Mouse (Mus musculus): ENCODE results near the gene Ncor2.

The Ncor2 gene

DNA sequence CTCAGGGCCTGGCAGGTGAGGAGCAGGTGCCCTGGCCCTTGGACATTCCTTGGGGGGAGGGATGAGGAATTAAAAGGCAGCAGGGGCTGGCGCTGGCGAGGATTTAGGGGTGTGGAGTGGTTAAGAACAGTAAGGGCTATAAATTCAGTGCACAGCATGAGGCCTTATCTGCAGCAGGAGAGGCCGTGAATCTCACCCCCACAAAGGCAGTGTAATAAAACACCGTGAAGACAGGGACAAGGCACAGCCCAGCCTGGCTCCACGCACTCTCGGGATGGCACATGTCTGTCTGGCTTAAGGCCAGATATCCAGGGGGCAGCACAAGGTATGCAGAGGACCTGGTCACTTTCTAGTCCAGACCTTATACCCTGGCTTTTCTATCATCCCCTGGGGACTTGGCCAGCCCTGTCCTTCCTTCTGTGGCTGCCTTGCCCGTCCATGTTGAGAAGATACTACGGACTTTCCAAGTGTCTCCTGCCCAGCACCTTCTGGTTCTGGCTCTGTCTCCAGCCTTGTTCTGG lies 93.9 kb downstream of the Ncor2 start:
- DNase-seq = no peak

DNA sequence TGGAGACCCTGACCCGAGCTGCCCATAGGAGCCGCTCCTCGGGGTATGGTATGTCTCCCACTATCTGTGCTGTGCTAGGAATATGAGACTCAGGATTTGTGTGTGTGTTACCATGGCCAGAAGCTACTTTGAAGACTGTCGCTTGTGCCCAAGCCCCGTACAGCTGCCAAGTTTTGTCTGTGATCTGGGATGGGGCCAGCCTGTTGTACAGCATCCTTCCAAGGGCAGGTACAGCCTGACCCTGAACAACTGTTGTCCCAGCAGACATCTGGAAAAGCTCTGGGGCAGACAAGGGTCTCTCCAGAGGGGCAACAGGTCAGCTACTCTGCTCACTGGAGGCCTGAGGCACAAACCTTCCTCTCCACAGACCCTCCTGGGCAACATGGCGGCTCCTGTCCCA lies 95.3 kb downstream of the Ncor2 start:
- DNase-seq = no peak

- peak; percentile 68 for DNase-seq
Observed at GRCm38 (mm10) chr5:125081318-125082101, 97.5 kb downstream of the Ncor2 start.

DNA sequence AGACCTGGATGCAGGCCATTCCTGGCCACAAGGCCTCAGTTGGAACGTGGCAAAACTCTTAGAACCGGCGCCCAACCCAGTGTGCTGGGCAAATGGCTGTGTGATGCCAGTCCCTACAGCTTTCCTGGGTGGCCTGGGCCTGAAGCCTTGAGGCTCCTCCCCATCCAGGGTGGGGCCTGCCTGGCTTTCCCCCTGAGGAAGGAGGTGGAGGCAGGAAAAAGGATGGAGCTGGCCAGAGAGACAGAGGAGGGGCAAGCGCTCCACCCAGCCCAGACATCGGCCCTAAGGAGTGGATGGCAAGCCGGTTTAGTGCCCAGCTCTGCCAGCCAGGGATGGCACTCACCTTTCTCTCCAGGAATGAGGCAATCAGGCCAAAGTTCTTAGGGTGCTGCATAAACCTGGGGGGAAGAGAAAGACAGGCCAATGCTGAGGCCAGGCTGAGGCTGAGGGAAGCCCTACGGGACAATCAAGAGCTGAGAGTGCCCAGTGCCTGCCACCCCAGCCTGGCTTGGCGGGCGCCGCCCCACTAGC lies 98.2 kb downstream of the Ncor2 start:
- DNase-seq = no peak

GRCm38 (mm10) chr5:125080352-125080751 lies 98.7 kb downstream of the Ncor2 start:
- DNase-seq = no peak

DNA sequence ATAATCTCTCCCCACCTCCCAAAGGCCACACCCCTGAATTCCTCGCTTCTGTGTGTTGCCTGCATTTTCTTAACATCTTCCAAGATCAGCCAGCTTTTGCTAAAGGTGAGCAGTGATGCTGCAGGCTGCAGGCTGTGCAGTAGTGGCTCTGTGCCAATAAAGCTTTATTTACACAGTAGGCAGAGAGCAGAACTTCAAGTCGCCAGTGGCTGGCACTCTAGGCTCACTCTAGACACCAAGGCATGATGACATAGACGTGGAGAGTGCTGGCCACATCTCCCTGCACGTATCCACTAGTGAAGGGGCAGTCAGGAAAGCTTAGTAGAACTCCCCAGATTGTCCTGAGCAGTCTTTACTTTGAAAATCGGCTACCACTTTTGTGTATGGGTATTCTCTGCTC lies 100.8 kb downstream of the Ncor2 start:
- no peak for DNase-seq

DNA sequence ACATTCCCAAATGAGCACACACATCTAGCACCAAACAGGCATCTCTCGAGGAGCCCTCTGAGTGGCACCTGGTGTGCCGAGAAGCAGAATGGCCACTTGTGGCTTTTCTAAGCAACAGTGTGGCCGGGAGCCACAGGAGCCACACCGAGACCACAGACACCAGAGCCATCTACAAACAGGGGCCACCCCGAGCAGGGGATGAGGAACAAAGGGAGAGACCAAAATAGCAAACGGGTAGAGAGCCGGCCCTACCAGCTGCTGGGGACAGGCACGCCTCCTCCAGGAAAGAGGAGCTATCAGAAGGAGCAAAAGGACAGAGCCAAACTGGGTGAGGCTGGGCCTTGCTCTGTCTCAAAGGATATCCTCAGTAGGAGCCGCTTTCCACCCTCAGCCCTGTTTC lies 102.8 kb downstream of the Ncor2 start:
- DNase-seq = no peak

- DNase-seq = no peak
Observed at GRCm38 (mm10) chr5:125074571-125075171, 104.3 kb downstream of the Ncor2 start.

DNA sequence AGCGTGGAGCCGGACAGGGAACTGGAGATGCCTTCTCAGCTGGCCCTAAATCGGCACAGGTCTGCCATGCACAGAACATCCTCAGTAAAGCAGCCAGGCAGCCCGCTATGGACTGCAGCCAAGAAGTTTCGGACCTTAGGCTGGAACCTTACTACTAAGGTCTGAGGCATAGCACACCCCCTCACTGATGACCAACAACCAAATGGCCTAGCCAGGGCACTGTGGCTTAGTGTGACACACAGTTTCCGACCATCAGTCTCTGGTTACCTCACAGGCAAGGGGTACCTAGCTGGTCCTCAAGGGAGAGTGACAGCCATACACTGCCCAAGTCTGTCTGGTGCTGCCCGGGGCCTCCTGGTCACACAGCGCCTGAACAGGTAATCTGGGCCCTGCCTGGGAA lies 105.1 kb downstream of the Ncor2 start:
- DNase-seq = no peak

GRCm38 (mm10) chr5:125073335-125073734 lies 105.7 kb downstream of the Ncor2 start:
- DNase-seq = no peak

- no peak for DNase-seq
Observed at GRCm38 (mm10) chr5:125072425-125072824, 106.6 kb downstream of the Ncor2 start.

- DNase-seq = no peak
Observed at GRCm38 (mm10) chr5:125071919-125072318, 107.1 kb downstream of the Ncor2 start.

DNA sequence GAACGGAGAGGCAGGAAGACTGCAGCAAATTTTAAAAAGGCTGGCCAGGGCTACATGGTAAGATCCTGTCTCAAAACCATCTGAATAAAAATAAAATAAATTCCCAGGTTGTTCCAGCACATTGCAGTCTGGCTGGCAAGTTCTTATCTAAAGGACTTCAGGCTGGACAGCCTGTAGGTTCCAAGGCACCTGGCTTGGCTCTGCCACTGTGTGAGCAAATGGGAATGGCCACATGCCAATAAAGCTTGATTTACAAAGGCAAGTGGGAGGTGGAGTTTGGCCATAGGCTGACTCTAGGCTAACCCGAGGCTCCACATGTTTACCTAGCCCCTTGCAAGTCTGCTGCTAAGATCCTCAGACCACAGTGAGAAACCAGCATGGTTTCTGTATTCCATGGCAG lies 108.6 kb downstream of the Ncor2 start:
- no peak for DNase-seq

GRCm38 (mm10) chr5:125069916-125070315 lies 109.1 kb downstream of the Ncor2 start:
- no peak for DNase-seq

DNA sequence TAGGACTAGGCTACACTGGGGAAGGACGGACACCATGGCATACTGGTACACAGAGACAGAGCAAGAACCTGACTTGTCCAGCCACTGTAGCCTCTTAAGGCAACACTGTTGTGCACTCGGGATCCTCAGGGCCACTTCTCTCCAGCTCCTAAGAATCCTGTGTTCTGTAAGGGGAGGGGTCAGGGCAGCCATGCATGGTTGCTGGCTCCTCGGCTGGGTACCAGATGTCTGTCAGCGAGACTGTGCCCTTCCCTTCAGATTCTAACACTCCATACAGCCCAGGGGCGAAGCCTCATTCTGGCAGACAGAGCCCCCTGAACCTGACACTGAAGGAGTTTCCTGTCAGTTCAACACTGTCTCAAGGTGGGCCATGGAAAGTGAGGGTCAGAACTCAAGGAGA lies 109.6 kb downstream of the Ncor2 start:
- no peak for DNase-seq

DNA sequence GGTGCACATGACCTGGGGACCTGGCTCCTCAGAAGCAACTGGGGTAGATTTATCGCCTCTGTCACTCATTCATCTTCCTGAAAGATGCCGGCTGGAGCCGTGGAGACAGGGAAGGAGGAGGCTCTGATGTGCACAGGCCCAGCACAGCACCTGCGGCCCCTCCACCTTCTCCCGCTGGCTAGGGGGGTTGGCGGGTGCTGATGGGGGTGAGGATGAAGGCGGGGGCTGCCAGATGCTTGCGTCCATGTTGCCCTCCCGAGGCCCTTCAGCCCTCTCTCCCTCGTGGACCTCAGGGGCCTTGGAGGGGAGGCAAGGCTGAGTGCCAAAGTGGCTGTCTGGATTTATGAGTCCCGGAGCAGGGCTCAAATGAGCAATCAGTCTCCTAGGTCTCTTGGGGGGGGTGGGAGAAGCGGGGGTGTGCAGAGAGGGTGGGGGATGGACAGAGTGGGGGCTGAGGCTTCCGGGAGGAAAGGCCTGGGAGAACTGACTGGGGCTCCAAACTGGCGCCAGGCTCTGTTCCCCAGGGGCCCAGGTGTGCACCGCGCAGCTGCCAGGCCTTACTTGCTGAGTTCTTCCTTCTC lies 110.6 kb downstream of the Ncor2 start:
- no peak for DNase-seq

GRCm38 (mm10) chr5:125067673-125068072 lies 111.3 kb downstream of the Ncor2 start:
- no peak for DNase-seq

- peak; percentile 77 for DNase-seq
Observed at GRCm38 (mm10) chr5:125066479-125067471, 112.2 kb downstream of the Ncor2 start.

DNA sequence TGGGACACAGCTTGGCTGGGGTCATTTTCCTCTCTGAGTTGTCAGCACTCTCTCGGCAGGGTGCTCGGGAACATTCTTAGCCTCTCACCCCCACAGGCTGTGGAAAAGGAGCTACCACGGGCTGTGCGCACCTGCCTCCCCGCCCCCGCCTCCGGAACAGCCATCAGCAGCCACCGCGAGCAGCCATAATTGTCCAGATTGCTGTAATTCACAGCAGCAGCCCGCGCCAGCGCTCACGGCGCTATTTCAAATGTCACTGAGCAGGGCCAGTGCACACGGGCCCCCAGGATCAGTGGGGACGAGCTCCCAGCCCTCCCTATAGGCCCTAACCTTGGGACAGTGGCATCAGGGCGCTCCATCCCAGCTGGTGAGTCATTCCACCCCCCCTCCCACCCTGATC lies 116.0 kb downstream of the Ncor2 start:
- peak; percentile 49 for DNase-seq

GRCm38 (mm10) chr5:125058267-125058668 lies 120.8 kb downstream of the Ncor2 start:
- DNase-seq = peak; percentile 69

- DNase-seq = peak; percentile 51
Observed at GRCm38 (mm10) chr5:125057555-125058266, 121.3 kb downstream of the Ncor2 start.

All from right cerebral cortex, postnatal 4 days (tissue).